Mouse (Mus musculus): ENCODE measurements at regions not wholly inside any gene's neighbourhood (a gene's known extent, or its start where the extent isn't known, plus 50 kb on each side); places are given as distances from the start of the nearest gene placed in this dataset.

DNA sequence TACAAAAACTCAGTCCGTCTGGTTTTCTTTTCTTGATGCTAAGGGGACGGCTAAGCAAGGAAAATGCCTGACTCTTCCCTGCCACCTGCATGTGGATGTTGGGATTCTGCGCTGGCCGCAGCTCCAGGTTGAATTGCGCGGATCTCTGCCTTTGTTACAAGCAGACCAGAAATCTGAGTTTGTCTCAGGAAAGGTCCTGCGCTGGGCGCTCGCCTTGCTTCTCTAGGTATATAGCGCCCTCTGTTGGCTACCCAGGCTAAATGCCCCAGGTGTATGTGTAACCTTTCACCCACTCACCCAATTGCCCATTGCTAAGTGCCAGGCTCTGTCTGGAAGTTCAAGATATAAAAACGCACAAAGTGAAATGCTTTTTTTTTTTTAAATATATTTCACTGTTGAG is 51.2 kb upstream of the Slc7a1 start:
- TF ChIP-seq CTCF (IDR thresholded peaks at IDR 0.05; ENCODE audit: low read depth, low read length) (peak; percentile 77), POLR2A (IDR thresholded peaks at IDR 0.05; ENCODE audit: extremely low read depth, insufficient read depth, low read length) (no peak)

Measured in liver, adult 2 months (tissue).